Mouse (Mus musculus) adrenal gland, postnatal 4 days (tissue): ENCODE measurements around the gene Shc2. TPM values are rescaled to one million over a fixed set of nuclear protein-coding genes. Genes with fewer than 3 reads are reported as not detected.

Source experiments
- DNase-seq, 2 experiments: peaks; one replicate each; pipeline ENCODE4 v3.0.0; 2021 to 2022; ENCODE audit warnings: low spot score in 2 of 2, mixed read lengths in 2 of 2
- total RNA-seq, 2 experiments: library from RNA; stranded (reverse); gene quantifications; 2 replicates each; pipeline ENCODE4 v1.2.3; 2021

Shc2 gene
- total RNA-seq, 2 experiments from 2014 or later: 8.9 to 13.3 TPM

DNA sequence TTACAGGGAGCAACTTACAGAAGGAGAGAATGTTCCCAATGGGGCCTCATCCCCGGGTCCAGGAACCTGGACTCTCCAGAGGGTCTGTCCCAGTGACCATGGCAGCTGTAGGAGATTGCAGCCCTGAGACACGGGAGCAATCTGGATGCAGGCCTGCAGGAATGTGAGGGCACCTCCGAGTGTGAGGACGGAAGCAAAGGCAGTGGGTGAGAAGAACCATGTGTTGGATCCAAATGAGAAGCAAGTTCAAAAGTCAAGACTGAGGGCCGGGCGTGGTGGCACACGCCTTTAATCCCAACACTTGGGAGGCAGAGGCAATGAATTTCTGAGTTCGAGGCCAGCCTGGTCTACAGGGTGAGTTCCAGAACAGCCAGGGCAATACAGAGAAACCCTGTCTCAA lies 56.2 kb downstream of the Shc2 start:
- no peak for DNase-seq

DNA sequence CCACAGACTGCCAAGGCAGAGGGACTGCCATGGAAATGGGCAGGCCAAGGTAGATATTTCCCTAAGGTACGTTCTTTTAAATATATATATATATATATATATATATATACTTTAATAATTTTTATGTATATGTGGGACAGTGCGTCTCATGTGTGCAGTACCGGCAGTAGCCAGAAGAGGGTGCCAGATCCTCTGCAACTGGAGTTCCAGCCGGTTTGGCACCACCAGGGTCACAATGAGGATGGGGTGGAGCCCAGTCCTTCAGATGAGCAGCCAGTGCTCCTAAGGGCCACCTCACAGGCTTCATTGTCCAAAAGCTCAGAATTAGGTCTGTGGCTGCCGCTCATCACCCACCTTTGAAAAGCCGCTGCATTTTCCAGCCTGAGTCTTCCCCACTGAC lies 56.9 kb downstream of the Shc2 start:
- no peak for DNase-seq

DNA sequence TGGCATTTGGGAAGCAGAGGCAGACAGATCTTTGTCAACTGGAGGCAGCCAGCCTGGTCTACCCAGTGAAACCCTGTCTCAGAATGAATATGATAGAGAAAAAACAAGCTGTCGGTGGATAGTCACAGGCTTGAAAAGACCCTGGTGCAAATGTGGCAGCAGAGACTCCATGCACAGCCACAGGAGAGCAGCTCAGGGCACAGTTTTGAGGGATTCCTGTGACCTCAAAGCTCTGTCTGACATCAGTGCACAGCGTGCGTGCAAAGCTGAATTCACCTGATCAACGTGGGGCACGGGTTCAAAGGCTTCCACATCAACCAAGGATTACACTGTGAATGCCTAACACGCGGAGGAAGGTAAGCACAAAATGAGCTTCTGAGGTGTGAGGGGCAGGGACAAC lies 57.4 kb downstream of the Shc2 start:
- no peak for DNase-seq

DNA sequence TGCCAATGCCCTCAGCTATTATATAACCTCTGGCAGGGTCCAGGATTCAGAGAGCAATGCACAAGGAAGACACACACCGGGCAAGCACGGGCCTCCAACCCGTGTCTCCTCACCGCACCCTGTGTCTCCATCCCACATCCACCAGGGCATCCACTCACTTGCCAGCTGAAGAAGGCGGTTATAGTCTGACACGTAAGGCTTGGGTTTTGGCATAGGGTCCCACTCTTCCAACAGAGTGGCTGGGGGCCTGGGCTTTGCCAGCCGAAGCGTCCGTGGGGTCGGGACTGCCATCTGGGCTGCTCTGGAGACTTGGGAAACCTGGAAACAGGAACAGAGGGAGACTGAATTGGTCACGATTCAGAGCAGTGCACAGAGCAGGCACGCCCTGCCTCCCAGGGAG lies 57.9 kb downstream of the Shc2 start:
- no peak for DNase-seq

DNA sequence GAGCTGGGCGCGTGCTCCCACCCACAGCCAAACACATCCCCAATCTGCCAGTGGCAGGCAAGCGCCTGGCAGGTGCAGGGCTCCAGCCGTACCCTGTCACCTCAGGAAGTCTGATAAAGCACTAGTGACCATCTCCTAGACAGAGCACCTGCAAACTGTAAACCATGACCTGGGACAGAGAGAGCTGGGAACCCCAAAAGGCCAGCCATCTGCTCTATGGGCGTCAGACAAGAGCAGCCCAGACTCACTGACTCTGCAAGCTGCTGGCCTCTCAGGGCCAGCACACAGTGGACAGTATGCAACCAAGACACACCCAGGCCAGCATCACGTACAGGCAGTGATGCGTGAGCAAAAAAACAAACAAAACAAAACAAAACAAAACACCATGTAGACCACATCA lies 58.8 kb downstream of the Shc2 start:
- no peak for DNase-seq

GRCm38 (mm10) chr10:79578276-79578675 lies 59.4 kb downstream of the Shc2 start:
- no peak for DNase-seq

DNA sequence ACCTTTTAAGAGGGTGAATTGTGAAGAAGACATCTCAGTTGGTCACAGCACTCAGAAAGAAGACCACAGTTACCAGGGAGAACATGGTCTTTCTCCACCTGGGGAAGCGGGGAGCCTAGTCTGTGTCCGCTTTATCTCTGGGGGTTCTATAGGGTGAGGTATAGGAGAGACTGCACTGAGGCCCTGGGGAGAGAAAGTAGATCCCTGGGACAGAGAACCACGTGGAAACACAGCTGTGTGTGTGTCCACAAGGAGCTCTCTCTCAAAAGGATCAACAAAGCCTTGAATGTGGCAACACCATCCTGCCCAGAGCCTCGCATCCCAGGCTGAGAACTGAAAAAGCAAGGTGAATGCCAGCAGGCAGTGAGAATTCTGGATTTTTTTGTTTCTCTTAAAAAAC lies 60.3 kb downstream of the Shc2 start:
- no peak for DNase-seq

- no peak for DNase-seq
These were observed 62.0 kb downstream of the Shc2 start for GRCm38 (mm10) chr10:79575754-79576153.

DNA sequence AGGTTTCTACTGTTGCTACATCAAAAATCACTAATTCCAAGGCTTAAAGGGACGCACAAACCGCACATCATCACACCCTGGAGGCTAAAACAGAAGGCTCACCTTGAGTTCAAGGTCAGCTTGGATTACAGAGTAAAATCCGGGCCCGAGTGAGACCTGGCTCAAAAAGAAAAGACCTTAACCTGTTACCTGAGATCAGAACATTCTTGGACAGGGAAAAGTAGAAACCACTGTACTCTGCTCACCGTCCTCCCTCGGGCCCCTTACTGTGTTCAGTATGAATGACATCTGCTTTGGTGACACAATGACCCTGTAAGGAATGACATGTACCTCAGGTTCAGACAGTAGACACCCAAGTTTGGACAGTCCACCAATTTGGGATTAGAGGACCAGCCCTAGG lies 62.9 kb downstream of the Shc2 start:
- DNase-seq: no peak

- DNase-seq: no peak
These were observed 63.4 kb downstream of the Shc2 start for GRCm38 (mm10) chr10:79574350-79574749.

GRCm38 (mm10) chr10:79573611-79574010 lies 64.1 kb downstream of the Shc2 start:
- no peak for DNase-seq

DNA sequence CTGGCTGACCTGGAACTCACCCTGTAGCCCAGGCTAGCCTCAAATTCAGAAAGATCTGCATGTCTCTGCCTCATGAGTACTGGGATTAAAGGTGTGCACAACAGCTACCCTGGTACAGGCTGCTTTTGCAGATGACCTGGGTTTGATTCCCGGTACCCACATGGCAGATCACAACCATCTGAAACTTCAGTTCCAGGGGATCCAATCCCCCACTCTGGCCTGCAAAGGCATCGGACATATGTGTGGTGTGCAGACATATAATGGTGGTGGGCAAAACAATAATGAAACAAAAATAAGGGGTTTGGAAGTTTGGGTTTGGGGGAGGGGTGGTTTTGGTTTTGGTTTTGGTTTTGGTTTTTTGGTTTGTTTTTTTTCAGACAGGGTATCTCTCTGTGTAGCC lies 66.4 kb downstream of the Shc2 start:
- no peak for DNase-seq

DNA sequence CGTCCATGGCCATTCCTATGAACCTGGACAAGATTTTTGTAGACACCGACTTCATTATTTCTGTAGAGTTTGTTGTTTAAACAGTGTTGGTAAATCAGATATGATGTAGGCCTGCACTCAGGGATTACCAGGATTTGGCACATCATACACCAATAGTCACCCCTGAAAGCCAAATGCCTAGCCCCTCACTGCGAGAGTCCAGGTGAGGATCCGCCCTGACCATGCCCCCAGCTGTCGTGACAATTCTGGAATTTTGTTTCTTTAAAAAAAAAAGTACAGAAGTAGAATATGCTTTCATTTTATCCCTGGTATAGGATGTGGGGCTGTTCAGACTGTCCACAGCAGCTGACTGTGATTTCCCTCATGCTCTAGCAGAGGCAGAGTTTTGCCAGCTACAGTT lies 67.8 kb downstream of the Shc2 start:
- no peak for DNase-seq

Other genes starting within 250 kb of the Shc2 start
- gene Vmn2r83, start 169.2 kb downstream of the Shc2 start, total RNA-seq: not detected
- gene Plpp2, start 104.1 kb downstream of the Shc2 start, total RNA-seq: 10 to 100 TPM; 24.9 to 26.4 TPM
- gene Mier2, start 82.7 kb downstream of the Shc2 start, total RNA-seq: 10 to 100 TPM; 46.8 to 48.2 TPM
- not detected for gene Theg, start 50.6 kb downstream of the Shc2 start, total RNA-seq
- gene C2cd4c, start 23.9 kb downstream of the Shc2 start, total RNA-seq: 1 to 10 TPM in 1 of 2 experiments, under 1 TPM in 1; 0.56 to 1.5 TPM
- gene Odf3l2, start 7.8 kb upstream of the Shc2 start, total RNA-seq: not detected
- under 1 TPM; 0.28 to 0.64 TPM for gene Madcam1, start 26.6 kb upstream of the Shc2 start, total RNA-seq
- gene Tpgs1, start 31.5 kb upstream of the Shc2 start, total RNA-seq: 10 to 100 TPM; 32.4 to 33.9 TPM
- gene Cdc34, start 44.3 kb upstream of the Shc2 start, total RNA-seq: 10 to 100 TPM; 72.6 to 78.1 TPM
- 1 to 10 TPM; 1.8 to 2.4 TPM for gene Gzmm, start 51.1 kb upstream of the Shc2 start, total RNA-seq
- 100 to 1,000 TPM; 504 to 513 TPM for gene Bsg, start 66.6 kb upstream of the Shc2 start, total RNA-seq
- 1 to 10 TPM; 8.9 to 9.3 TPM for gene Hcn2, start 78.7 kb upstream of the Shc2 start, total RNA-seq
- 10 to 100 TPM; 61.2 to 68.6 TPM for gene Polrmt, start 108.7 kb upstream of the Shc2 start, total RNA-seq
- not detected for gene Fgf22, start 117.2 kb upstream of the Shc2 start, total RNA-seq
- 10 to 100 TPM; 60.7 to 61.7 TPM for gene Rnf126, start 129.0 kb upstream of the Shc2 start, total RNA-seq
- gene Fstl3, start 139.4 kb upstream of the Shc2 start, total RNA-seq: 1 to 10 TPM; 6.7 to 7.1 TPM
- gene Prss57, start 153.0 kb upstream of the Shc2 start, total RNA-seq: under 1 TPM; 0.11 to 0.71 TPM
- 100 to 1,000 TPM in 1 of 2 experiments, 10 to 100 TPM in 1; 91.8 to 119 TPM for gene Palm, start 155.7 kb upstream of the Shc2 start, total RNA-seq
- gene Misp, start 183.1 kb upstream of the Shc2 start, total RNA-seq: 1 to 10 TPM in 1 of 2 experiments, under 1 TPM in 1; 0.20 to 4.2 TPM
- 100 to 1,000 TPM; 344 to 389 TPM for gene Ptbp1, start 216.5 kb upstream of the Shc2 start, total RNA-seq
- 1 to 10 TPM; 2.2 to 7.0 TPM for gene Prtn3, start 236.6 kb upstream of the Shc2 start, total RNA-seq
- gene Plppr3, start 236.7 kb upstream of the Shc2 start, total RNA-seq: 10 to 100 TPM in 1 of 2 experiments, 1 to 10 TPM in 1; 8.6 to 14.8 TPM
- 1 to 10 TPM in 1 of 2 experiments, under 1 TPM in 1; 0.92 to 5.7 TPM for gene Elane, start 248.3 kb upstream of the Shc2 start, total RNA-seq